ENCODE assay signal across 34 mouse cellular contexts in genomic region chr5:92011756-92012155, GRCm38 (mm10). TPM values are rescaled to one million over a fixed set of nuclear protein-coding genes. Genes with fewer than 3 reads are reported as not detected.
A peak's percentile ranks its signal among the peaks of the same experiment; 100 is the strongest.
DNase-seq lines count a peak whose midpoint lies in the region; ATAC-seq and TF ChIP-seq lines count a peak whose summit lies in the region.
"Had no signal": no experiment of that assay in that cellular context is flagged by ENCODE, and none has a peak within 500 bp of the region (broad histone marks: within the 10 kb centered on the region; RNA-seq: fewer than 3 reads in every experiment).

No protein-coding gene starts in this region.

- H3K9ac ChIP-seq in embryonic facial prominence, embryonic 14.5 days (ENCODE audit: low read depth, low read length): no peak overlapping the region
- no peak overlapping the region for H3K9ac ChIP-seq in hindbrain, postnatal 0 days (replicated peaks; ENCODE audit: low read length)
- no peak overlapping the region for H3K9ac ChIP-seq in hindbrain, embryonic 12.5 days
- no peak overlapping the region for H3K9ac ChIP-seq in midbrain, embryonic 14.5 days (replicated peaks; ENCODE audit: low read length)
- H3K9ac ChIP-seq in midbrain, embryonic 13.5 days (replicated peaks): no peak overlapping the region
- H3K9ac ChIP-seq: embryonic facial prominence, embryonic 15.5 days; forebrain, postnatal 0 days; heart, embryonic 12.5 days; heart, embryonic 15.5 days had no signal

- no peak overlapping the region for H3K27ac ChIP-seq in embryonic facial prominence, embryonic 14.5 days (replicated peaks; ENCODE audit: low read depth, low read length)
- no peak overlapping the region for H3K27ac ChIP-seq in embryonic facial prominence, embryonic 10.5 days (replicated peaks)
- H3K27ac ChIP-seq in hindbrain, postnatal 0 days: no peak overlapping the region
- no peak overlapping the region for H3K27ac ChIP-seq in hindbrain, embryonic 12.5 days
- H3K27ac ChIP-seq in midbrain, embryonic 14.5 days (replicated peaks; ENCODE audit: low read depth, low read length): no peak overlapping the region
- no peak overlapping the region for H3K27ac ChIP-seq in midbrain, embryonic 13.5 days
- H3K27ac ChIP-seq: embryonic facial prominence, embryonic 15.5 days; gastrocnemius, adult 2 months; heart, embryonic 15.5 days had no signal

- H3K9me3 ChIP-seq in embryonic facial prominence, embryonic 14.5 days (ENCODE audit: control insufficient read depth, low read length): no peaks in the 10 kb centered on the region
- no peaks in the 10 kb centered on the region for H3K9me3 ChIP-seq in embryonic facial prominence, embryonic 10.5 days
- no peaks in the 10 kb centered on the region for H3K9me3 ChIP-seq in hindbrain, postnatal 0 days (ENCODE audit: low read length)
- H3K9me3 ChIP-seq in hindbrain, embryonic 12.5 days (replicated peaks): no peaks in the 10 kb centered on the region
- H3K9me3 ChIP-seq in midbrain, embryonic 14.5 days (ENCODE audit: control insufficient read depth, low read length): no peaks in the 10 kb centered on the region
- no peaks in the 10 kb centered on the region for H3K9me3 ChIP-seq in midbrain, embryonic 13.5 days
- H3K9me3 ChIP-seq: embryonic facial prominence, embryonic 15.5 days; G1E; heart, embryonic 12.5 days; heart, embryonic 15.5 days had no signal

- no peaks in the 10 kb centered on the region for H3K27me3 ChIP-seq in embryonic facial prominence, embryonic 14.5 days (replicated peaks; ENCODE audit: control insufficient read depth, insufficient read depth, low read length)
- H3K27me3 ChIP-seq in embryonic facial prominence, embryonic 10.5 days (replicated peaks; ENCODE audit: low read depth, poor library complexity, severe bottlenecking): no peaks in the 10 kb centered on the region
- H3K27me3 ChIP-seq in hindbrain, postnatal 0 days (ENCODE audit: insufficient read depth, low read length): no peaks in the 10 kb centered on the region
- no peaks in the 10 kb centered on the region for H3K27me3 ChIP-seq in hindbrain, embryonic 12.5 days
- no peaks in the 10 kb centered on the region for H3K27me3 ChIP-seq in midbrain, embryonic 14.5 days (ENCODE audit: control insufficient read depth, insufficient read depth, low read length)
- no peaks in the 10 kb centered on the region for H3K27me3 ChIP-seq in midbrain, embryonic 13.5 days
- H3K27me3 ChIP-seq: CH12.LX; embryonic facial prominence, embryonic 15.5 days; heart, embryonic 12.5 days; heart, embryonic 15.5 days had no signal

- H3K4me1 ChIP-seq in embryonic facial prominence, embryonic 14.5 days (ENCODE audit: control insufficient read depth, insufficient read depth, low read length): no peaks in the 10 kb centered on the region
- no peaks in the 10 kb centered on the region for H3K4me1 ChIP-seq in embryonic facial prominence, embryonic 10.5 days
- no peaks in the 10 kb centered on the region for H3K4me1 ChIP-seq in hindbrain, postnatal 0 days (ENCODE audit: insufficient read depth, low read length)
- no peaks in the 10 kb centered on the region for H3K4me1 ChIP-seq in hindbrain, embryonic 12.5 days
- no peaks in the 10 kb centered on the region for H3K4me1 ChIP-seq in midbrain, embryonic 14.5 days (ENCODE audit: control insufficient read depth, insufficient read depth, low read length)
- H3K4me1 ChIP-seq in midbrain, embryonic 13.5 days (replicated peaks): no peaks in the 10 kb centered on the region
- H3K4me1 ChIP-seq: embryonic facial prominence, embryonic 15.5 days; heart, embryonic 12.5 days; heart, embryonic 15.5 days had no signal

- no peak overlapping the region for H3K4me3 ChIP-seq in embryonic facial prominence, embryonic 14.5 days (ENCODE audit: low read depth, low read length)
- H3K4me3 ChIP-seq in embryonic facial prominence, embryonic 10.5 days: no peak overlapping the region
- H3K4me3 ChIP-seq in hindbrain, postnatal 0 days (ENCODE audit: low read length): no peak overlapping the region
- H3K4me3 ChIP-seq in hindbrain, embryonic 12.5 days: no peak overlapping the region
- no peak overlapping the region for H3K4me3 ChIP-seq in midbrain, embryonic 14.5 days (replicated peaks; ENCODE audit: low read depth, low read length)
- H3K4me3 ChIP-seq in midbrain, embryonic 13.5 days (replicated peaks): no peak overlapping the region
- H3K4me3 ChIP-seq: embryonic facial prominence, embryonic 15.5 days; gastrocnemius, adult 2 months; heart, embryonic 12.5 days; heart, embryonic 15.5 days had no signal

- no peak for TF ChIP-seq CTCF in hindbrain, postnatal 0 days (IDR thresholded peaks at IDR 0.05; ENCODE audit: low read depth)

- 58% methylated on average over 7 of the region's 7 CpGs for WGBS in embryonic facial prominence, embryonic 14.5 days
- WGBS in embryonic facial prominence, embryonic 10.5 days: 82% methylated on average over 7 of the region's 7 CpGs
- 68% methylated on average over 7 of the region's 7 CpGs for WGBS in hindbrain, postnatal 0 days
- WGBS in hindbrain, embryonic 12.5 days: 78% methylated on average over 7 of the region's 7 CpGs
- WGBS in midbrain, embryonic 14.5 days: 77% methylated on average over 7 of the region's 7 CpGs
- WGBS in midbrain, embryonic 13.5 days: 83% methylated on average over 7 of the region's 7 CpGs

- no peaks in the 10 kb centered on the region for H3K36me3 ChIP-seq in embryonic facial prominence, embryonic 14.5 days (ENCODE audit: control insufficient read depth, insufficient read depth, low read length)
- no peaks in the 10 kb centered on the region for H3K36me3 ChIP-seq in embryonic facial prominence, embryonic 10.5 days (replicated peaks)
- no peaks in the 10 kb centered on the region for H3K36me3 ChIP-seq in hindbrain, postnatal 0 days (ENCODE audit: insufficient read depth, low read length)
- no peaks in the 10 kb centered on the region for H3K36me3 ChIP-seq in hindbrain, embryonic 12.5 days
- H3K36me3 ChIP-seq in midbrain, embryonic 14.5 days (ENCODE audit: control insufficient read depth, insufficient read depth, low read length): no peaks in the 10 kb centered on the region
- H3K36me3 ChIP-seq in midbrain, embryonic 13.5 days: no peaks in the 10 kb centered on the region
- H3K36me3 ChIP-seq: embryonic facial prominence, embryonic 15.5 days; G1E; heart, embryonic 12.5 days; heart, embryonic 15.5 days had no signal

- ATAC-seq in embryonic facial prominence, embryonic 14.5 days (ENCODE audit: low read depth): peak; percentile 53; the same call in 1 of the 2 replicates
- ATAC-seq in hindbrain, postnatal 0 days: no peak
- ATAC-seq in hindbrain, embryonic 12.5 days (ENCODE audit: low FRiP score): no peak
- no peak for ATAC-seq in midbrain, embryonic 14.5 days (ENCODE audit: low FRiP score, low TSS enrichment)
- ATAC-seq in midbrain, embryonic 13.5 days: no peak
- ATAC-seq: forebrain, embryonic 14.5 days; forebrain, postnatal 0 days had no signal

- peak; percentile 73 for DNase-seq in embryonic facial prominence, embryonic 14.5 days (ENCODE audit: low spot score)
- no peak for DNase-seq in embryonic facial prominence, embryonic 10.5 days (ENCODE audit: low spot score)
- peak; percentile 33 for DNase-seq in hindbrain, postnatal 0 days (ENCODE audit: low spot score)
- DNase-seq in midbrain, embryonic 14.5 days: peak; percentile 25
- no peak for DNase-seq in B cell, adult 2 months
- DNase-seq: adrenal gland, adult 2 months; adrenal gland, postnatal 14 days; cerebellum, adult 11-12 months; cerebellum, adult 8-10 months; cerebellum, postnatal 10 days; cerebellum, postnatal 36 days; embryo, embryonic 11 days; forebrain, postnatal 0 days; gastrocnemius, adult 2 months; gastrocnemius, postnatal 14 days; heart, adult 18-20 months; heart, postnatal 14 days; heart, postnatal 4 days had no signal

- H3K4me2 ChIP-seq in embryonic facial prominence, embryonic 14.5 days (ENCODE audit: low read depth, low read length): no peak overlapping the region
- H3K4me2 ChIP-seq in hindbrain, postnatal 0 days (ENCODE audit: low read depth, low read length): no peak overlapping the region
- no peak overlapping the region for H3K4me2 ChIP-seq in hindbrain, embryonic 12.5 days (replicated peaks)
- no peak overlapping the region for H3K4me2 ChIP-seq in midbrain, embryonic 14.5 days (ENCODE audit: low read length)
- no peak overlapping the region for H3K4me2 ChIP-seq in midbrain, embryonic 13.5 days (replicated peaks)
- H3K4me2 ChIP-seq: embryonic facial prominence, embryonic 15.5 days; heart, embryonic 12.5 days; heart, embryonic 15.5 days had no signal

RNA-seq across cellular contexts. Expression of gene Odaph, which starts 24.5 kb away (rescaled TPM):
- 0.47 TPM in 1 of 2 replicates, not detected in the other for polyA plus RNA-seq in embryonic facial prominence, embryonic 14.5 days (2014; fragmentation: Nextera tagmentation; extraction: Ambion mirVana)
- polyA plus RNA-seq in embryonic facial prominence, embryonic 10.5 days (2016; fragmentation: Nextera tagmentation; extraction: Ambion mirVana): not detected in 2 replicates
- total RNA-seq in hindbrain, postnatal 0 days (2014; rRNA removed): 1.2 TPM in 1 of 2 replicates, not detected in the other
- polyA plus RNA-seq in hindbrain, postnatal 0 days (2015; fragmentation: Nextera tagmentation; extraction: Ambion mirVana): 0.66 and 1.1 TPM in 2 replicates
- not detected in 2 replicates for polyA plus RNA-seq in hindbrain, embryonic 12.5 days (2016; fragmentation: Nextera tagmentation; extraction: Ambion mirVana)
- polyA plus RNA-seq in midbrain, embryonic 14.5 days (2014; fragmentation: Nextera tagmentation; extraction: Ambion mirVana): 0.29 TPM in 1 of 2 replicates, not detected in the other
- not detected in 2 replicates for polyA plus RNA-seq in midbrain, embryonic 13.5 days (2015; fragmentation: Nextera tagmentation; extraction: Ambion mirVana)
- total RNA-seq: adrenal gland, adult 2 months; adrenal gland, postnatal 14 days; adrenal gland, postnatal 4 days; gastrocnemius, adult 2 months; gastrocnemius, postnatal 14 days; gastrocnemius, postnatal 4 days; heart, adult 18-20 months; heart, postnatal 14 days; heart, postnatal 4 days had no signal
- polyA plus RNA-seq: adrenal gland, adult 2 months; cortical plate, adult 2 months; embryonic facial prominence, embryonic 11.5 days; forebrain, embryonic 11.5 days; forebrain, embryonic 14.5 days; frontal cortex, adult 2 months; G1E; heart, embryonic 12.5 days; heart, embryonic 15.5 days; hindbrain, embryonic 11.5 days; intestine, embryonic 14.5 days had no signal

RNA-seq across cellular contexts. Expression of gene Cdkl2, which starts 31.9 kb away (rescaled TPM):
- polyA plus RNA-seq in embryonic facial prominence, embryonic 14.5 days (2014; fragmentation: Nextera tagmentation; extraction: Ambion mirVana): 2.9 and 4.3 TPM in 2 replicates
- 0.35 and 0.88 TPM in 2 replicates for polyA plus RNA-seq in embryonic facial prominence, embryonic 10.5 days (2016; fragmentation: Nextera tagmentation; extraction: Ambion mirVana)
- total RNA-seq in hindbrain, postnatal 0 days (2014; rRNA removed): 16.6 and 17.1 TPM in 2 replicates
- polyA plus RNA-seq in hindbrain, postnatal 0 days (2015; fragmentation: Nextera tagmentation; extraction: Ambion mirVana): 29.2 and 29.4 TPM in 2 replicates
- polyA plus RNA-seq in hindbrain, embryonic 12.5 days (2016; fragmentation: Nextera tagmentation; extraction: Ambion mirVana): 2.0 TPM in 2 replicates
- polyA plus RNA-seq in midbrain, embryonic 14.5 days (2014; fragmentation: Nextera tagmentation; extraction: Ambion mirVana): 7.7 and 8.3 TPM in 2 replicates
- 2.1 and 2.6 TPM in 2 replicates for polyA plus RNA-seq in midbrain, embryonic 13.5 days (2015; fragmentation: Nextera tagmentation; extraction: Ambion mirVana)

RNA-seq across cellular contexts. Expression of gene Rchy1, which starts 48.9 kb away (rescaled TPM):
- polyA plus RNA-seq in embryonic facial prominence, embryonic 14.5 days (2014; fragmentation: Nextera tagmentation; extraction: Ambion mirVana): 38.7 and 40.4 TPM in 2 replicates
- 55.8 and 55.9 TPM in 2 replicates for polyA plus RNA-seq in embryonic facial prominence, embryonic 10.5 days (2016; fragmentation: Nextera tagmentation; extraction: Ambion mirVana)
- total RNA-seq in hindbrain, postnatal 0 days (2014; rRNA removed): 23.2 and 35.6 TPM in 2 replicates
- polyA plus RNA-seq in hindbrain, postnatal 0 days (2015; fragmentation: Nextera tagmentation; extraction: Ambion mirVana): 76.6 and 81.2 TPM in 2 replicates
- polyA plus RNA-seq in hindbrain, embryonic 12.5 days (2016; fragmentation: Nextera tagmentation; extraction: Ambion mirVana): 71.0 and 74.0 TPM in 2 replicates
- polyA plus RNA-seq in midbrain, embryonic 14.5 days (2014; fragmentation: Nextera tagmentation; extraction: Ambion mirVana): 58.0 and 61.5 TPM in 2 replicates
- polyA plus RNA-seq in midbrain, embryonic 13.5 days (2015; fragmentation: Nextera tagmentation; extraction: Ambion mirVana): 77.8 and 77.9 TPM in 2 replicates

Comparison
In these comparisons a context has a peak if more than half of its experiments do, and no peak if none do; other contexts are left out.
1. DNase-seq: peak in embryonic facial prominence, embryonic 14.5 days (single experiment), hindbrain, postnatal 0 days (single experiment) and midbrain, embryonic 14.5 days (single experiment); none in embryonic facial prominence, embryonic 10.5 days (single experiment) and B cell, adult 2 months (0 of 2).